Mouse (Mus musculus): ENCODE measurements around the gene Sptan1. TPM values are rescaled to one million over a fixed set of nuclear protein-coding genes. Genes with fewer than 3 reads are reported as not detected.
A peak's percentile ranks its signal among the peaks of the same experiment; 100 is the strongest.
"Not testable (repeated sequence)": the region's sequence is repeated elsewhere in the genome, so short reads cannot be mapped to it uniquely, and the experiment has no call there.

Sptan1 gene
- polyA plus RNA-seq, 1 experiment: 922 TPM

GRCm38 (mm10) chr2:30051992-30052761, 86.8 kb downstream of the Sptan1 start:
- Histone ChIP-seq H3K27ac (ENCODE audit: insufficient read depth, low read length) (no peak overlapping the region), H3K4me1 (ENCODE audit: control insufficient read depth, insufficient read depth, low read length) (no peaks in the 10 kb centered on the region), H3K27me3 (ENCODE audit: control insufficient read depth, insufficient read depth, low read length) (no peaks in the 10 kb centered on the region), H3K4me3 (replicated peaks; ENCODE audit: insufficient read depth, low read depth, low read length) (no peak overlapping the region)
- DNase-seq: no peak
- TF ChIP-seq POLR2A (IDR thresholded peaks at IDR 0.05; ENCODE audit: borderline replicate concordance, insufficient read depth, low read length) (no peak), CTCF (IDR thresholded peaks at IDR 0.05; ENCODE audit: borderline replicate concordance, insufficient read depth, low read depth, low read length) (no peak)
- WGBS: 37% methylated on average over 6 of the region's 6 CpGs

GRCm38 (mm10) chr2:30055310-30055709, 90.0 kb downstream of the Sptan1 start:
- H3K4me1 ChIP-seq (ENCODE audit: control insufficient read depth, insufficient read depth, low read length); H3K27me3 ChIP-seq (ENCODE audit: control insufficient read depth, insufficient read depth, low read length); DNase-seq; H3K4me3 ChIP-seq (replicated peaks; ENCODE audit: insufficient read depth, low read depth, low read length); H3K27ac ChIP-seq (ENCODE audit: insufficient read depth, low read length): not testable (repeated sequence)
- WGBS: 98% methylated on average over 3 of the region's 3 CpGs

- TF ChIP-seq POLR2A (IDR thresholded peaks at IDR 0.05; ENCODE audit: borderline replicate concordance, insufficient read depth, low read length) (no peak), CTCF (IDR thresholded peaks at IDR 0.05; ENCODE audit: borderline replicate concordance, insufficient read depth, low read depth, low read length) (no peak)
- WGBS: 60% methylated on average over 3 of the region's 3 CpGs
Observed at GRCm38 (mm10) chr2:30056736-30057135, 91.4 kb downstream of the Sptan1 start.

GRCm38 (mm10) chr2:30057223-30057904, 92.0 kb downstream of the Sptan1 start, which contains the start of gene Set:
TSS of gene Set (plus strand) at chr2:30057378.
- WGBS: 51% methylated on average over 12 of the region's 12 CpGs

More at GRCm38 (mm10) chr2:30056736-30057135, 91.4 kb downstream of the Sptan1 start:
- H3K27me3 ChIP-seq (ENCODE audit: control insufficient read depth, insufficient read depth, low read length): no peaks in the 10 kb centered on the region
- DNase-seq: no peak
- no peak overlapping the region for H3K27ac ChIP-seq (ENCODE audit: insufficient read depth, low read length)
- H3K4me1 ChIP-seq (ENCODE audit: control insufficient read depth, insufficient read depth, low read length): no peaks in the 10 kb centered on the region
- H3K4me3 ChIP-seq (replicated peaks; ENCODE audit: insufficient read depth, low read depth, low read length): no peak overlapping the region

GRCm38 (mm10) chr2:30058418-30058817, 93.1 kb downstream of the Sptan1 start:
- Histone ChIP-seq H3K27me3 (ENCODE audit: control insufficient read depth, insufficient read depth, low read length) (no peaks in the 10 kb centered on the region), H3K4me1 (ENCODE audit: control insufficient read depth, insufficient read depth, low read length) (no peaks in the 10 kb centered on the region), H3K27ac (ENCODE audit: insufficient read depth, low read length) (no peak overlapping the region), H3K4me3 (replicated peaks; ENCODE audit: insufficient read depth, low read depth, low read length) (no peak overlapping the region)
- WGBS: 27% methylated on average over 5 of the region's 5 CpGs
- DNase-seq: no peak
- no peak for TF ChIP-seq CTCF (IDR thresholded peaks at IDR 0.05; ENCODE audit: borderline replicate concordance, insufficient read depth, low read depth, low read length)
- no peak for TF ChIP-seq POLR2A (IDR thresholded peaks at IDR 0.05; ENCODE audit: borderline replicate concordance, insufficient read depth, low read length)

More at GRCm38 (mm10) chr2:30057223-30057904, 92.0 kb downstream of the Sptan1 start, which contains the start of gene Set:
- TF ChIP-seq POLR2A (IDR thresholded peaks at IDR 0.05; ENCODE audit: borderline replicate concordance, insufficient read depth, low read length): no peak
- TF ChIP-seq CTCF (IDR thresholded peaks at IDR 0.05; ENCODE audit: borderline replicate concordance, insufficient read depth, low read depth, low read length): no peak
- DNase-seq: no peak
- Histone ChIP-seq H3K4me3 (replicated peaks; ENCODE audit: insufficient read depth, low read depth, low read length) (no peak within 1 kb of the TSS), H3K4me1 (ENCODE audit: control insufficient read depth, insufficient read depth, low read length) (no peaks in the 10 kb centered on the region), H3K27me3 (ENCODE audit: control insufficient read depth, insufficient read depth, low read length) (no peaks in the 10 kb centered on the region), H3K27ac (ENCODE audit: insufficient read depth, low read length) (no peak within 1 kb of the TSS)

- no peak for DNase-seq
- no peaks in the 10 kb centered on the region for H3K4me1 ChIP-seq (ENCODE audit: control insufficient read depth, insufficient read depth, low read length)
- TF ChIP-seq POLR2A (IDR thresholded peaks at IDR 0.05; ENCODE audit: borderline replicate concordance, insufficient read depth, low read length) (no peak), CTCF (IDR thresholded peaks at IDR 0.05; ENCODE audit: borderline replicate concordance, insufficient read depth, low read depth, low read length) (no peak)
- peak overlapping the region; percentile 70 for H3K4me3 ChIP-seq (replicated peaks; ENCODE audit: insufficient read depth, low read depth, low read length)
- WGBS: 14% methylated on average over 37 of the region's 37 CpGs
- H3K27ac ChIP-seq (ENCODE audit: insufficient read depth, low read length): no peak overlapping the region
- H3K27me3 ChIP-seq (ENCODE audit: control insufficient read depth, insufficient read depth, low read length): no peaks in the 10 kb centered on the region
Observed at GRCm38 (mm10) chr2:30061215-30062166, 96.1 kb downstream of the Sptan1 start.

GRCm38 (mm10) chr2:30062249-30063093, 97.1 kb downstream of the Sptan1 start:
- TF ChIP-seq CTCF (IDR thresholded peaks at IDR 0.05; ENCODE audit: borderline replicate concordance, insufficient read depth, low read depth, low read length) (peak; percentile 12; the same call in 1 of the 2 replicates), POLR2A (IDR thresholded peaks at IDR 0.05; ENCODE audit: borderline replicate concordance, insufficient read depth, low read length) (peak; percentile 48; the same call in 1 of the 2 replicates)
- Histone ChIP-seq H3K4me1 (ENCODE audit: control insufficient read depth, insufficient read depth, low read length) (no peaks in the 10 kb centered on the region), H3K27ac (ENCODE audit: insufficient read depth, low read length) (peak overlapping the region; percentile 47), H3K27me3 (ENCODE audit: control insufficient read depth, insufficient read depth, low read length) (no peaks in the 10 kb centered on the region), H3K4me3 (replicated peaks; ENCODE audit: insufficient read depth, low read depth, low read length) (peak overlapping the region; percentile 70)
- DNase-seq: peak; percentile 66 to 72
- 2% methylated on average over 40 of the region's 40 CpGs for WGBS
